Mouse (Mus musculus): ENCODE measurements around the gene Was. TPM values are rescaled to one million over a fixed set of nuclear protein-coding genes. Genes with fewer than 3 reads are reported as not detected.
"Not testable (repeated sequence)": the region's sequence is repeated elsewhere in the genome, so short reads cannot be mapped to it uniquely, and the experiment has no call there.

Gene Was
- polyA plus RNA-seq, 1 experiment: 0.25 TPM

DNA sequence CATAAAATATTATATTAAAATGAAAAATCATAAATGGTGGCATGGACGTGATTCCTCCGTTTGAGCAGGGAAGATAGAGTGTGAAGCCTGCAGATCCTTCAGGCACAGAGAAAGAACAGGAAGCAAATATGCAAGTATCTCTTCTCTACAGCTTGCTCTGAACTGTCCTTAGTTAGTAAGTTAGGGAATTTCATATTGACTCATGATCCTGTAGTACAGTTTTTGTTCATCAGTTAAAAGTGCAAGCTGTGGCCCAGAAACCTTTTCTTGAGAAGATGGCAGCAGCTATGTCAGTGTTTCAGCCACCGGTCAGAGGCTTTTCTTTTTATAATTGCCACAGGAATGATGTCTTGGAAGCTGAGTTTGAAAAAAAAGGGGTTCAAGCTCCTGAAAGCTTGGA, 14.7 kb upstream of the Was start:
- no peak for TF ChIP-seq CTCF (IDR thresholded peaks at IDR 0.05; ENCODE audit: borderline replicate concordance, insufficient read depth, low read length)
- TF ChIP-seq POLR2A (IDR thresholded peaks at IDR 0.05; ENCODE audit: low read depth, low read length): no peak
- H3K4me3 ChIP-seq (ENCODE audit: insufficient read depth, low read length): no peak overlapping the region
- H3K4me1 ChIP-seq (ENCODE audit: control insufficient read depth, insufficient read depth, low read length): no peaks in the 10 kb centered on the region
- no peak overlapping the region for H3K27ac ChIP-seq (ENCODE audit: insufficient read depth, low read length)

- Histone ChIP-seq H3K4me3 (ENCODE audit: insufficient read depth, low read length) (no peak overlapping the region), H3K4me1 (ENCODE audit: control insufficient read depth, insufficient read depth, low read length) (no peaks in the 10 kb centered on the region), H3K27ac (ENCODE audit: insufficient read depth, low read length) (no peak overlapping the region)
- TF ChIP-seq POLR2A (IDR thresholded peaks at IDR 0.05; ENCODE audit: low read depth, low read length) (no peak), CTCF (IDR thresholded peaks at IDR 0.05; ENCODE audit: borderline replicate concordance, insufficient read depth, low read length) (no peak)
Observed at GRCm38 (mm10) chrX:8102213-8102668, 11.9 kb upstream of the Was start.

DNA sequence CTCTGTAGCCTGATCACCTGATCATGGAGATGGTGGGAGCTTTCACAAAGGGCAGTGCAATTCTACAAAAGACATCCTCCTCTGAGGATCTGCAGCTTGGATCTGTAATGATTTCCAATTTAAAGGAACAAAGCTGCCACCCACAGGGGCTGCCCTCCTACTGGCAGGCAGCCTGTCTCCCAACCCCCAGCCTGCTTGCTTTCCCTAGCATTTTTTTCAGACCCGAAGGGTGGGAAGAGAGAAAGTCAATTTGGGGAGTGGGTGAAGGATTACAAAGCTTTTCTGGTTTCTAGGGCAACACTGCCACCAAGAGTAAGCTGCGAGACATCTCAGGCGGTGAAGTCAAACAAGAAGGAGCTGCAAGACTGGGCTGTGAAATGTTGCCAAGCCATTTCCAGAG, 10.7 kb upstream of the Was start:
- Histone ChIP-seq H3K4me1 (ENCODE audit: control insufficient read depth, insufficient read depth, low read length) (no peaks in the 10 kb centered on the region), H3K27ac (ENCODE audit: insufficient read depth, low read length) (no peak overlapping the region)
- TF ChIP-seq CTCF (IDR thresholded peaks at IDR 0.05; ENCODE audit: borderline replicate concordance, insufficient read depth, low read length) (no peak), POLR2A (IDR thresholded peaks at IDR 0.05; ENCODE audit: low read depth, low read length) (no peak)

GRCm38 (mm10) chrX:8099435-8099834, 9.1 kb upstream of the Was start:
- no peak overlapping the region for H3K27ac ChIP-seq (ENCODE audit: insufficient read depth, low read length)
- no peaks in the 10 kb centered on the region for H3K4me1 ChIP-seq (ENCODE audit: control insufficient read depth, insufficient read depth, low read length)
- TF ChIP-seq CTCF (IDR thresholded peaks at IDR 0.05; ENCODE audit: borderline replicate concordance, insufficient read depth, low read length): no peak
- no peak for TF ChIP-seq POLR2A (IDR thresholded peaks at IDR 0.05; ENCODE audit: low read depth, low read length)
- H3K4me3 ChIP-seq (ENCODE audit: insufficient read depth, low read length): no peak overlapping the region

More for the DNA sequence above, 10.7 kb upstream of the Was start:
- no peak overlapping the region for H3K4me3 ChIP-seq (ENCODE audit: insufficient read depth, low read length)

- H3K27ac ChIP-seq (ENCODE audit: insufficient read depth, low read length): peak overlapping the region; percentile 26; the same call in 1 of the 2 replicates
- no peaks in the 10 kb centered on the region for H3K4me1 ChIP-seq (ENCODE audit: control insufficient read depth, insufficient read depth, low read length)
- TF ChIP-seq CTCF (IDR thresholded peaks at IDR 0.05; ENCODE audit: borderline replicate concordance, insufficient read depth, low read length) (no peak), POLR2A (IDR thresholded peaks at IDR 0.05; ENCODE audit: low read depth, low read length) (peak; percentile 43; the same call in 1 of the 2 replicates)
- peak overlapping the region; percentile 37 for H3K4me3 ChIP-seq (ENCODE audit: insufficient read depth, low read length)
Observed at GRCm38 (mm10) chrX:8096787-8097242, 6.5 kb upstream of the Was start.

- peak overlapping the region; percentile 48 for H3K4me3 ChIP-seq (ENCODE audit: insufficient read depth, low read length)
- not testable (repeated sequence) for H3K27ac ChIP-seq (ENCODE audit: insufficient read depth, low read length); H3K4me1 ChIP-seq (ENCODE audit: control insufficient read depth, insufficient read depth, low read length)
Observed at GRCm38 (mm10) chrX:8096068-8096786, 5.9 kb upstream of the Was start.

GRCm38 (mm10) chrX:8095546-8095945, 5.2 kb upstream of the Was start:
- Histone ChIP-seq H3K4me1 (ENCODE audit: control insufficient read depth, insufficient read depth, low read length) (no peaks in the 10 kb centered on the region), H3K4me3 (ENCODE audit: insufficient read depth, low read length) (no peak overlapping the region), H3K27ac (ENCODE audit: insufficient read depth, low read length) (no peak overlapping the region)
- no peak for TF ChIP-seq CTCF (IDR thresholded peaks at IDR 0.05; ENCODE audit: borderline replicate concordance, insufficient read depth, low read length)
- TF ChIP-seq POLR2A (IDR thresholded peaks at IDR 0.05; ENCODE audit: low read depth, low read length): no peak

DNA sequence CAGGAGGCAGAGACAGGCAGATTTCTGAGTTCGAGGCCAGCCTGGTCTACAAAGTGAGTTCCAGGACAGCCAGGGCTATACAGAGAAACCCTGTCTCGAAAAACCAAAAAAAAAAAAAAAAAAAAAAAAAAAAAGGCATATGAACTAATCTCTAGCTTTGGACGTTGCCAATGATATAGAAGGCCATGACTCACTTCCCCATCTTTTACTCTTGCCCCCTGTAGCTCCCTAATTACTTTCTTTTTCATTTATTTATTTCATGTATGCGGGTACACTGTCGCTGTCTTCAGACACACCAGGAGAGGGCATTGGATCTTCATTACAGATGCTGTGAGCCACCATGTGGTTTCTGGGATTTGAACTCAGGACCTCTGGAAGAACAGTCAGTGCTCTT, 653 bp upstream of the Was start:
- H3K4me3 ChIP-seq (ENCODE audit: insufficient read depth, low read length); H3K4me1 ChIP-seq (ENCODE audit: control insufficient read depth, insufficient read depth, low read length): not testable (repeated sequence)

DNA sequence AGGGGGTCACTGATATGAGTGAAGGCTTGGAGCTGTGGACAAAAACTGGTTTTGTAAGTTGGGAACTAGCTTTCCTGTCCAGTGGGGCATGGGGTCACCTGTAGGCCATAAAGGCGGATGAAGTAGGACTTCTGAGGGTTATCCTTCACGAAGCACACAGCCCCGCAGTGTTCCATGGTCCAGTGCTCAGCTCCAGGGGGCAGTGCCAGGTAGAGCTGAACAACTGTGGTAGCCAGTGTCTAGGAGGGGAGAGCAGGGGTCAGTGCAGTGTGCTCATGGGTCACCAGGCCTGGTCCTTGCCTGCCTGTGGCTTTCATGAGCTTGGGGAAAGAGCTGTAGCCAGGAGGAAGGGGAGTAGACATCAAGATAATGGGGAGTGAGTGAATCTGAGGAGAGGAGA, 552 bp downstream of the Was start:
- TF ChIP-seq CTCF (IDR thresholded peaks at IDR 0.05; ENCODE audit: borderline replicate concordance, insufficient read depth, low read length) (no peak), POLR2A (IDR thresholded peaks at IDR 0.05; ENCODE audit: low read depth, low read length) (no peak)
- Histone ChIP-seq H3K4me1 (ENCODE audit: control insufficient read depth, insufficient read depth, low read length) (no peaks in the 10 kb centered on the region), H3K27ac (ENCODE audit: insufficient read depth, low read length) (no peak overlapping the region), H3K4me3 (ENCODE audit: insufficient read depth, low read length) (no peak overlapping the region)

More for the DNA sequence above, 653 bp upstream of the Was start:
- not testable (repeated sequence) for H3K27ac ChIP-seq (ENCODE audit: insufficient read depth, low read length)

DNA sequence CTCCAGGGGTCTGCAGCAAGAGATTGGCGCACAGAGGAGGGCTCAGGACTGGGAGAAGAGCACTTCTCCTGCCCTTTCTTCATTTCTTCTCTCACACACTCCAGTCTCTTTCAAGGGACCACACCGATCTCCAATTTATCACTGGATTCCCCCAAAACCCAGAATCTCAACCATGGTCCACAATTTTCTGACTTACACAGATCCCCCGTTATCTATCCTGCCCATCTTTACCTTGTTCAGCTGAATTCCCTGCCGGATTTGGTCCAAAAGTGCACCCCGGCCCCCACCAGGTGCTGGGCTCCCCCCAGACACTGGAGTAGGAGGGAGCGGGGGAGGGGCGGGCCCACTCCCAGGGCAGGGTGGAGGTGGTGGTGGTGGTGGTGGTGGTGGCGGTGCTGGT, 4.7 kb downstream of the Was start:
- TF ChIP-seq POLR2A (IDR thresholded peaks at IDR 0.05; ENCODE audit: low read depth, low read length) (no peak), CTCF (IDR thresholded peaks at IDR 0.05; ENCODE audit: borderline replicate concordance, insufficient read depth, low read length) (no peak)
- no peak overlapping the region for H3K27ac ChIP-seq (ENCODE audit: insufficient read depth, low read length)
- no peak overlapping the region for H3K4me3 ChIP-seq (ENCODE audit: insufficient read depth, low read length)
- no peaks in the 10 kb centered on the region for H3K4me1 ChIP-seq (ENCODE audit: control insufficient read depth, insufficient read depth, low read length)
